Mouse (Mus musculus) monocyte, adult 2 months (primary cell): ENCODE results near the gene Mrgprd.

ENCODE experiments used
- DNase-seq, 2 experiments: peaks; one replicate each; pipeline ENCODE4 v3.0.0; 2022; ENCODE audit warnings: low spot score in 2 of 2, low read depth in 1 of 2

The Mrgprd gene

GRCm38 (mm10) chr7:145302488-145303285 lies 11.9 kb upstream of the Mrgprd start:
- no peak for DNase-seq

GRCm38 (mm10) chr7:145304153-145304552 lies 10.5 kb upstream of the Mrgprd start:
- DNase-seq: no peak

GRCm38 (mm10) chr7:145307636-145308035 lies 7.0 kb upstream of the Mrgprd start:
- DNase-seq: no peak

- DNase-seq: no peak
These were observed 6.5 kb upstream of the Mrgprd start for GRCm38 (mm10) chr7:145308061-145308675.

GRCm38 (mm10) chr7:145308866-145309265 lies 5.8 kb upstream of the Mrgprd start:
- DNase-seq: no peak

GRCm38 (mm10) chr7:145309877-145310276 lies 4.8 kb upstream of the Mrgprd start:
- DNase-seq: no peak

GRCm38 (mm10) chr7:145310526-145310925 lies 4.1 kb upstream of the Mrgprd start:
- no peak for DNase-seq

- DNase-seq: no peak
These were observed 2.5 kb upstream of the Mrgprd start for GRCm38 (mm10) chr7:145312137-145312536.

- DNase-seq: no peak
These were observed 2.9 kb downstream of the Mrgprd start for GRCm38 (mm10) chr7:145317522-145317921.

GRCm38 (mm10) chr7:145319481-145319880 lies 4.8 kb downstream of the Mrgprd start:
- no peak for DNase-seq

GRCm38 (mm10) chr7:145323607-145324006 lies 9.0 kb downstream of the Mrgprd start:
- DNase-seq: no peak

- DNase-seq: no peak
These were observed 11.1 kb downstream of the Mrgprd start for GRCm38 (mm10) chr7:145325697-145326096.

GRCm38 (mm10) chr7:145329982-145330381 lies 15.3 kb downstream of the Mrgprd start:
- no peak for DNase-seq

GRCm38 (mm10) chr7:145330641-145331040 lies 16.0 kb downstream of the Mrgprd start:
- no peak for DNase-seq

GRCm38 (mm10) chr7:145332376-145333041 lies 17.9 kb downstream of the Mrgprd start:
- no peak for DNase-seq

GRCm38 (mm10) chr7:145333936-145334335 lies 19.3 kb downstream of the Mrgprd start:
- no peak for DNase-seq

GRCm38 (mm10) chr7:145334428-145335027 lies 19.9 kb downstream of the Mrgprd start:
- no peak for DNase-seq

- no peak for DNase-seq
These were observed 20.6 kb downstream of the Mrgprd start for GRCm38 (mm10) chr7:145335199-145335598.

- DNase-seq: no peak
These were observed 21.1 kb downstream of the Mrgprd start for GRCm38 (mm10) chr7:145335616-145336332.

- DNase-seq: no peak
These were observed 23.3 kb downstream of the Mrgprd start for GRCm38 (mm10) chr7:145337889-145338288.
